Mouse (Mus musculus) small intestine, adult 2 months (tissue): Measurements from ENCODE around the gene Rpp25.

ENCODE experiments used
- CTCF ChIP-seq: fragments of 200-500 bp; IDR thresholded peaks from 2 replicates; pipeline ENCODE4 v1.5.1; 2012; ENCODE audit warnings: low read depth, mild to moderate bottlenecking, control low read depth, inconsistent platforms, low read length, moderate library complexity, mixed read lengths; ENCODE audit not compliant: insufficient replicate concordance, insufficient read length; ENCODE audit errors: extremely low read depth
- POLR2A ChIP-seq: fragments of 200-500 bp; IDR thresholded peaks from 2 replicates; pipeline ENCODE4 v1.6.1; 2012; ENCODE audit warnings: low read depth, mild to moderate bottlenecking, control low read depth, inconsistent platforms, low read length, moderate library complexity

GRCm38 (mm10) chr9:57531946-57532345, 28.1 kb downstream of the Rpp25 start:
- TF ChIP-seq CTCF (no peak), POLR2A (no peak)
